Mouse (Mus musculus): ENCODE measurements around the gene Gdf3.
"Not testable (repeated sequence)": the region's sequence is repeated elsewhere in the genome, so short reads cannot be mapped to it uniquely, and the experiment has no call there.

The Gdf3 gene

DNA sequence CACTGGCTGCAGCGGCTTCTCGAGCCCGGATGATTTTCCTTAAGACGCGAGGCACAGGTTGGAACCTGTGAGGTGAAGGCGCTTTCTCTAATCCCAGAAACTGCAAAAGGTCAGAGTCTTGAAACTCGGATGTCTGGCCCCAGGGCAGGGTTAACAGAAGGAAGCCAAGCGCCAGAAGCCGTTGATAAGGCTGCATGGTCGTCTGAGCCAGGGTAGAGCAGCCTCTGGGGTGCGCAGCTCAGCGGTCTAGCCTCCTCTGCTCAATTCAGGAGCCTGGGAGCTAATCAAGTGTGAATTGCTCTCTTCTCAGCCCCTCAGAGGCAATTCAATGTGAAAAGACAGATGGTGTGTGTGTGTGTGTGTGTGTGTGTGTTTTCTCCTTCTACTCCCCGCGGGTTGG lies at the start of gene Gdf3:
TSS of gene Gdf3 (minus strand) at position 317 of the 400 bp plus-strand sequence.
- no peak for DNase-seq

- DNase-seq: peak; percentile 28
Measured at GRCm38 (mm10) chr6:122659567-122659966, 49.7 kb upstream of the Gdf3 start.

DNA sequence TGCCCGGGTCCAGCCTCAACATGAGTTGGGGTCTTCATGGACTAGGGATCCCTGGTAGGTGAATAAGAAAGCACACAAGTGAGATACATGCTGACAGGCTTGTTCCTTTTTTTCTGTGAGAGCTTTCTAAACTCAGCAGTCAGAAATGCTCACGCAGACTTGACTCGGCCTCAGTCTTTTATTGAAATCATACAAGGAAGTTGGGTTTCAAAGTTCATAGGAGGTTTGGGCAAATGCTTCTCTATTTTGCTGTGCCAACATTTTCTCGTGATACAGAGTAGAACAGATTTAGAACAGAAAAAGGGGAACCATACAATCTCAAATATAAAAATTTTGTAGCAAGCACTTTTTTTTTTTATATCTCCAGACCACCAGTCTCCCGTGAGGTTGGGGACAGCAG lies 47.7 kb upstream of the Gdf3 start:
- no peak for DNase-seq

DNA sequence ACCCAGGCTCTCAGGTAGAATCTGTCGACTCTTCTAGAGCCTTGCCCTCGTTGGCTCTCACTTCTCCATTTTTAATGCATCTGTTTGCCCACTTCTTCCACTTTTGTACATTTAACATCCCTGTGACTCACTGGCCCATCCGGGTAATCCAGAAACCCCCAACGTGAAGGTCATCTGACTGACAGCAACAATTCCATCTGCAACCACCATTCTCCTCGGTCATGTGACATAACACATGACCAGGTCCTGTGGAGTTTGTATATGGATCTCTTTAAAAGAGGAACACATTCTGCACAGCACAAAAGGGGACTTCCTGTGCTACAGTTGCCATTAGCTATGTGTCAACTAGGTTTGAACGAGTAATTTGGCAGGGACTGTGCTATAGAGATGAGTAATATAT lies 44.4 kb upstream of the Gdf3 start:
- peak; percentile 17 for DNase-seq

- no peak for DNase-seq
Measured at GRCm38 (mm10) chr6:122650398-122650980, 40.6 kb upstream of the Gdf3 start.

DNA sequence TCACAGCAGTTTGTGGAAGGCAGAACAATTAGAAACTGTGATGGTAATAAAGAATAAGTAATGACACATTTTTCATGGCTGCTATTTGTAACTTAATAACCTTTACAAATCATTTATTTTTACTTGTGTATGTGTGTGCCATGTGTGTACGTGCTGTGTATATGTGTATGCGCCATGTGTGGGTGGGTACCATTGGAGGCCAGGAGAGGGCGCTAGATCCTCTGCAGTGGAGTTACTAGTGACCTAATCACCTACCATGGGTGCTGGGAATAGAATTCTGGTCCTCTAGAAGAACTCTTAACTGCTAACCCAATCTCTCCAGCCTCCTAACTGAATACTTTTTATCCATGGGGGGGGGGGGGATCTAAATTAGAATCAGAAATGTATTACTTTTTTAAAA lies 40.0 kb upstream of the Gdf3 start:
- no peak for DNase-seq

DNA sequence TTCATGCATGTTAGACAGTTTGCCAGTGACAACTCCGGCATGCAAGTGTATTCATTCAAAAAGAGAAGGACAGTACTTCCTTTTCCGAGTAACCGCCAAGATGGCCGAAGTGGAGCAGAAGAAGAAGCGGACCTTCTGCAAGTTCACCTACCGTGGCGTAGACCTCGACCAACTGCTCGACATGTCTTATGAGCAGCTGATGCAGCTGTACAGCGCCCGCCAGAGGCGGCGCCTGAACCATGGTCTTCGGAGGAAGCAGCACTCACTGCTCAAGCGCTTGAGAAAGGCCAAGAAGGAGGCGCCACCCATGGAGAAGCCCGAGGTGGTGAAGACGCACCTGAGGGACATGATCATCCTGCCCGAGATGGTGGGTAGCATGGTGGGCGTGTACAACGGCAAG lies 34.3 kb upstream of the Gdf3 start:
- DNase-seq: not testable (repeated sequence)

DNA sequence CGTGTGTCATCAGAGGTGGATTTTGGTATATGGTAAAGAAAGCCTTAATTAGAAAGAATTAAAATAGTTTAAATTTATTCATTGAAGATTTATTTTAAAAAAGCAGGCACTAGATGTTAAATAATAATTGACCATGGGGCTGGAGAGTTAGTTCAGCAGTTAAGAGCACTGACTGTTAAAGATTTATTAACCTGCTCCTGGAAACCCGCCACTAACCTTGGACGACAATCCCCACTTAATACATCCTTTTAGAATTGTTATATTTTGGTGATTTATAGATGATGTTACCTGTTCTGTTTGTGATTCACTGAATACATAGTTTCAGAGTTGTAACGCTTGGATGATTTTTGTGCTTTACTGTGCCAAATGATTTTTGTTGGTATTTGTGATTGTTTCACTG lies 27.7 kb upstream of the Gdf3 start:
- not testable (repeated sequence) for DNase-seq

DNA sequence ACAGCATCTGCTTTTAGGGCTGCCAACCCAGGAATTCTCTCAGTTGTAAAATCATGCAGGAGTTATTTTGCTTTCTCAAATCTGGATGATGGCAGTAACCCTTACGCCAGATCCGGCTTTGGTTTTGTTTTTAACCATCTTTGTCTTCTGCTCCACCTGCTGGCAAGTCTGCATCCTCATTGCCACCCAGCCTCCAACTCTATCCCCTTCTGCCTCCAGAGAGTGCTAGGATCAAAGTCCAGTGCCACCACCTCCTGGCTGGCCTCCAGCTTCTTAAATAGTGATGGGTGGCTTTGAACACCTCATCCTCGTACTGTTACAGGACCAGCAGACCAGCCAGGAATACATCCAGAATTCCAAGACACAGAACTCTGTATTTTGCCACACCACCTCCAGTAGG lies 26.8 kb upstream of the Gdf3 start:
- DNase-seq: no peak

DNA sequence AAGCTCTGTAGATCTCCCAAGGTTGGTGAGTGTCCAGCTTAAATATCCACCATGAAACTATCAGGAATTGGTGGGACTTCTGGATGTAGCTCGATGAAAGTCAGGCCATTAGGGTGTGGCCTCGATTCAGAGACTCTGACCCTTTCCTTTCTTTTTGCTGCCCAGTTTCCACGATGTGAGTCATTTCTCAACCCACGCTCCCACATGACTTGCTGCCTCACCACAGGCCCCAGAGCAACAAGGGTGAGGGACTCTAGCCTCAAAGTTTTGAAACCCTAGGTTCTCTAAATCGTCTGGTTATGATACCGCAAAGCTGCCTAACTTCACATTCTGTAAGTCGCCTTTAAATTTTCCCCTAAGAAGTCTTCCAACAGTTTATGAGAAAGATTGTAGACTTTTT lies 25.4 kb upstream of the Gdf3 start:
- peak; percentile 10 for DNase-seq

GRCm38 (mm10) chr6:122633411-122633810 lies 23.5 kb upstream of the Gdf3 start:
- DNase-seq: peak; percentile 51

GRCm38 (mm10) chr6:122627469-122628108 lies 17.7 kb upstream of the Gdf3 start:
- no peak for DNase-seq

DNA sequence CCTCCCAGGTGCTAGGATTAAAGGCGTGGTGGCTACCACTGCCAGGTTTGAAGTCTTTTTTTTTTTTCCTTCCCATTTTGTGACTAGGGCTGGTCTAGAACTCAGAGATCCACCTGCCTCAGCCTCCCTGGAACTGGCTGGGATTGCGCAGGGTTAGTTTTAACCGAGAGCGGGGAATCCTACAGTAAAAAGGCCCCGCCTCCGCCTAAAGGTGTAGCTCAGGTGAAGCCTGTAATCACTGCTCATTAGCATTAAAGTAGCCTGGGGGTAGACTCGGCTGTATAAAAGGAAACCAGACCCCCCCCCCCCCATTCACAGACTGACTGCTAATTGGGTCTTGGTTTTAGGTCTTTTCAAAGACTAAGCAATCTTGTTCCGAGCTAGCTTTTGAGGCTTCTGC lies 16.2 kb upstream of the Gdf3 start, which contains the start of gene Dppa3:
TSS of gene Dppa3 (plus strand) at position 301 of the 400 bp plus-strand sequence.
- no peak for DNase-seq

DNA sequence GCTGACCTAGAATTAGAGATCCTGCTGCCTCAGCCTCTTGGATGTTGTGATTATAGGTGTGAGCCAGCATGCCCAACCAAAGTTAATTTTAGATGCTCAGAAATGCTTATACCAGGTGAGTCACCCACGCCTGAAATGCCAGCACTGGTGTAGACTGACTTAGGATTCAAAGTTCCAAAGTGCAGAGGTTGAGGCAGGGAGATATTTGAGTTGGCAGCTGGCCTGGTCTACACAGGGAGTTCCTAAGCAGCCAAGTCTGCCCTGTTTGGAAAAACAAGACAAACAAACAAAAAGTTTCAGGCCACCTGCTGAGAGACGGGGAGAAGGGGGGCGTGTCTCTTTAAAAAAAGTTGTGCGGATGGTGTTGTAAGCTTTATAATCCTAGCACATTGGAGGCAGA lies 15.3 kb upstream of the Gdf3 start:
- no peak for DNase-seq

GRCm38 (mm10) chr6:122624480-122624879 lies 14.6 kb upstream of the Gdf3 start:
- DNase-seq: no peak

DNA sequence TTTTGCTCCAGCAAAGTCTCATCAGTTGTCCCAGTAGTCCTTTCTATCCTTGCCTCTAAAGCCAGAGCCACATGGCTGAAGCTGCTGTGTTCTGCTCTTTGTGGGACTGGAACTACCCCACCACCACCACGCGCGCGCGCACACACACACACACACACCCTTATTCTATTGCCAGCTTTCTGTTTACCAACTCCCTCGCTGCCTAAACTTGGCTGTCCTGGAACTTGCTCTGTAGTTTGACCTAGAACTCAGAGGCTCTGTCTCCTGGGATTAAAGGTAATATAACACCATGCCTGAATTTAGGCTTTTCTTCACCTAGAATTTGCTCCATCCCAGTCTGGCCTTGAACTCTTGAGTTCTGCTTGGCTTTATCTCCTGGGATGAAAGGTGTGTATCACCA lies 11.2 kb upstream of the Gdf3 start:
- no peak for DNase-seq

- no peak for DNase-seq
Measured at GRCm38 (mm10) chr6:122616022-122616421, 6.1 kb upstream of the Gdf3 start.

DNA sequence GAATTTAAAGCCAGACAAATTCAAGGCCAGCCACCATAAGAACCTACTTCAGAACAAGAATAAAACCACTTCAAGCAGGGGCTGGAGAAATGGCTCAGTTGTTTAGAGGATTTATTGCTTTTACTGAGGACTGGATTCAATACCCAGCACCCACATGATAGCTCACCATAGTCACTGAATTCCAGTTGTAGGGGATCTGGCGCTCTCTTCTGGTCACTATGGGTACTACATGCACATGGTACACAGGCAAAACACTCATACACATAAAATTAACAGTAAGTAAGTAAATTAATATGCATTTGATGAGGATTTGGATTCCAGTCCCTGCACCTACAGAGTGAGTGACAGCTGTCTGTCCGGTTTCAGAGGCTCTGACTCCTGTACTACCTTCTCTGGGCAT lies 4.2 kb upstream of the Gdf3 start:
- peak; percentile 11 for DNase-seq

DNA sequence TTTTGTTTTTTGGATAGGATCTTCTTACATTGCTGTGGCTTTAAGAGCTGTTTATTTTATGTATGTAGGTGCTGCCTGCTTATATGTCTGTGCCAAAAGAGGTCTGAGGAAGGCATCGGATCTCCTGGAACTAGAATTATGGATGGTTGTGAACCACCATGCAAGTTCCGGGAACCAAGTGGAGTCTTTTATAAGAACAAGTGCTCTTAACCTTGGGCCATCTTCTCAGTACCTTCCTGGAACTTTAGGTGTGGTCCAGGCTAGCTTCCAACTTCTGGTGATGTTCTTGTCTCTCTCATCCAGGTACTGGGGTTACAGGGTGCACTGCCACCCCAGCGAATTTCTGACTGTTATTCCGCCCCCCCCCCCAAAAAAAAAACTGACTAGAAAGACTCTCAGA lies 2.5 kb upstream of the Gdf3 start:
- no peak for DNase-seq

- DNase-seq: no peak
Measured at GRCm38 (mm10) chr6:122609377-122609728, 534 bp downstream of the Gdf3 start.

DNA sequence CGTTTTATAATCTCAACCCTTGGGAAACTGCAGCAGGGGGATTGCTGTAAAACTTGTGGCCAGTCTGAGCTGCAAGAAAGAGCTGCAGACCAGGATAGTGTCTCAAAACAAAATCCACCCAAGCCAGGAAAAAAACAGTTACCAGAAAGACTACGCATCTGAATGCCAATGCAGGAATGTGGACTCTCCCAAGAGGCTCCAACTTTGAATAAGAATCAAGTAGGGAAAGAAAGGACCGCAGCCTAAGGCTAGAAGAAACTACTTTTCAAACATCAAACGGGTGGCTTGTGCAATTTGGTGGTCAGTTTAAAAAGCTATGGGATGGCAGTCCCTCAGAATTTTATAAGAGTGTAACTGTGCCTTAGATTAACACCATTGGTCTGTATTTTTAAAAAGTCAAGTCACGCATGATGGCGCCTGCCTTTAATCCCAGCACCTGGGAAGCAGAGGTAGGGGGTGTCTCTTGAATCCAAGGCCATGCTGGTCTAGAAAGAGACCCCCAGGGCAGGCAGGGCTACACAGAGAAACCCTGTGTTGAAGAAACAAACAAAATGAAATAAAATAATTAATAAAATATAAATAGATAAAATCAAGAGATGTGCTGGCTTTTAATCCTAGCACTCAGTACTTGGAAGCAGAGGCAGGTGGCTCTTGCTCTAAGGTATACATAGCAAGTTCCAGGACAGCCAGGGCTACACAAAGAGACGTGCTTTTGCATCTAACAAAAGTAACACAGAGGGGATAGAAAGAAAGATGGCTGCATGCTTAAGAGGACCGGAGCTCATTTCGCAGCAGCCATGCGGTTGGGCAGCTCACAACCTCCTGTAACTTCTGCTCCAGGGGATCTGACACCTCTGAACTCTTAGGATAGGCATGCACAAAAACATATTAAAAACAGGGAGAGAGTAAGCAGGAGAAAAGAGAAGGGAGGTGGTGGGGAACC lies 1.2 kb downstream of the Gdf3 start:
- DNase-seq: no peak

GRCm38 (mm10) chr6:122607700-122608099 lies 2.2 kb downstream of the Gdf3 start:
- no peak for DNase-seq

DNA sequence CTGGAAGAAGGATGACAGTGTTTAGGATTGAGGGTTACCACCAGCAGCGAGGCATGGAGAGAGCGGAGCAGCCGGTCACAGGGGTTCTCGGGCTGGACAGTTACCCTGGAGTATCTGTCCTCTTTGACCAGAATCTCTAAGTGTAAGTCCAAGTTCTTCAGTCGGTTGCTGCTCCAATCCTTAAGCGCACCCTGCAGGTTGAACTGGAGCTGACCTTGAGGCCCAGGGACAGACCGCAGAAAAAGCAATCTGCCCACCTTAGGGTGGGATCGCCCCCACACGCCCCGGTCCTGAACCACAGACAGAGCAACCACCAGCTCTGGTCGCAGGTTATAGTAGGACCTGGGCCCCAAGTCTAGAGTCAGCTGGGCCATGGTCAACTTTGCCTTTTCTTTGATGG lies 3.2 kb downstream of the Gdf3 start:
- no peak for DNase-seq

DNA sequence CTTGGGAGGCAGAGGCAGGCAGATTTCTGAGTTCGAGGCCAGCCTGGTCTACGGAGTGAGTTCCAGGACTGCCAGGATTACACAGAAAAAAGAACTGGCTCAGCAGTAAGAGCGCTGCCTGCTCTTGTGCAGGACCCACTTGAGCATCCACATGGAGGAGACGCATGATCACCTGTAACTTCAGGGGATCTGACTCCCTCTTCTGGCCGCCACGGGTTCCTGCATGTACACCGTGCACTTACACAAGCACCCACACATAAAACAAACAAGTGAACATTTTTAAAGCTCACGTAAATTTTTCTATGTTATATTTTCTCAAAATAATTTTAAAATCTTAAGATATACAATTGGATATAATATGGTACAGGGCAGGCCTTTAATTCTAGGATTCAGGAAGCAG lies 4.4 kb downstream of the Gdf3 start:
- DNase-seq: no peak
